Mouse (Mus musculus): ENCODE measurements around the gene Gtf3a. TPM values are rescaled to one million over a fixed set of nuclear protein-coding genes. Genes with fewer than 3 reads are reported as not detected.

Gene Gtf3a
- 39.5 and 57.6 TPM in 2 replicates for polyA plus RNA-seq (2012; rRNA removed; ENCODE audit: low replicate concordance)

GRCm38 (mm10) chr5:146948508-146949088 is at the start of gene Gtf3a:
TSS of gene Gtf3a (plus strand) at chr5:146948657.

GRCm38 (mm10) chr5:146963118-146963936 is 14.9 kb downstream of the Gtf3a start, which contains the start of gene Mtif3:
TSS of gene Mtif3 (minus strand) at chr5:146963800.

Other genes with a start within 250 kb of the Gtf3a start
- 12.5 and 15.0 TPM in 2 replicates for gene Usp12, start 153.7 kb upstream of the Gtf3a start, polyA plus RNA-seq (2012; rRNA removed; ENCODE audit: low replicate concordance)
- gene Rpl21, start 115.8 kb upstream of the Gtf3a start, polyA plus RNA-seq (2012; rRNA removed; ENCODE audit: low replicate concordance): 63.0 and 87.3 TPM in 2 replicates
- gene Rasl11a, start 103.6 kb upstream of the Gtf3a start, polyA plus RNA-seq (2012; rRNA removed; ENCODE audit: low replicate concordance): 8.7 and 12.7 TPM in 2 replicates
- gene Mtif3, start 15.1 kb downstream of the Gtf3a start, polyA plus RNA-seq (2012; rRNA removed; ENCODE audit: low replicate concordance): 11.3 and 11.6 TPM in 2 replicates
- gene Lnx2, start 127.9 kb downstream of the Gtf3a start, polyA plus RNA-seq (2012; rRNA removed; ENCODE audit: low replicate concordance): 21.9 and 41.0 TPM in 2 replicates
- 60.8 and 66.7 TPM in 2 replicates for gene Polr1d, start 128.4 kb downstream of the Gtf3a start, polyA plus RNA-seq (2012; rRNA removed; ENCODE audit: low replicate concordance)
- gene Gsx1, start 240.0 kb downstream of the Gtf3a start, polyA plus RNA-seq (2012; rRNA removed; ENCODE audit: low replicate concordance): not detected in 2 replicates